Mouse (Mus musculus) brain, embryonic 14.5 days (tissue): ENCODE measurements around the gene Ms4a15.

Experiments
- CTCF ChIP-seq: fragments of 200-500 bp; IDR thresholded peaks from 2 replicates; pipeline ENCODE4 v1.5.1; 2012; ENCODE audit warnings: inconsistent platforms, mild to moderate bottlenecking, moderate library complexity, borderline replicate concordance; ENCODE audit not compliant: insufficient read depth, insufficient read length; ENCODE audit errors: extremely low read depth
- POLR2A ChIP-seq: fragments of 200-500 bp; IDR thresholded peaks from 2 replicates; pipeline ENCODE4 v1.6.1; 2012; ENCODE audit warnings: mild to moderate bottlenecking, inconsistent platforms, borderline replicate concordance; ENCODE audit not compliant: poor library complexity, insufficient read depth, insufficient read length, severe bottlenecking; ENCODE audit errors: extremely low read depth

GRCm38 (mm10) chr19:11017891-11018290 lies 24.8 kb upstream of the Ms4a15 start, which contains the start of gene Ms4a18:
- TF ChIP-seq CTCF (no peak), POLR2A (no peak)
